Mouse (Mus musculus) neutrophil, adult 65 days (primary cell): ENCODE measurements around the gene Tnfaip8l1. TPM values are rescaled to one million over a fixed set of nuclear protein-coding genes. Genes with fewer than 3 reads are reported as not detected.

Experiments
- total RNA-seq: library from RNA; stranded (reverse); gene quantifications from 2 replicates; pipeline ENCODE4 v1.2.4, GENCODE M21; 2023

Tnfaip8l1 gene
- 0.76 and 1.0 TPM in 2 replicates for total RNA-seq

DNA sequence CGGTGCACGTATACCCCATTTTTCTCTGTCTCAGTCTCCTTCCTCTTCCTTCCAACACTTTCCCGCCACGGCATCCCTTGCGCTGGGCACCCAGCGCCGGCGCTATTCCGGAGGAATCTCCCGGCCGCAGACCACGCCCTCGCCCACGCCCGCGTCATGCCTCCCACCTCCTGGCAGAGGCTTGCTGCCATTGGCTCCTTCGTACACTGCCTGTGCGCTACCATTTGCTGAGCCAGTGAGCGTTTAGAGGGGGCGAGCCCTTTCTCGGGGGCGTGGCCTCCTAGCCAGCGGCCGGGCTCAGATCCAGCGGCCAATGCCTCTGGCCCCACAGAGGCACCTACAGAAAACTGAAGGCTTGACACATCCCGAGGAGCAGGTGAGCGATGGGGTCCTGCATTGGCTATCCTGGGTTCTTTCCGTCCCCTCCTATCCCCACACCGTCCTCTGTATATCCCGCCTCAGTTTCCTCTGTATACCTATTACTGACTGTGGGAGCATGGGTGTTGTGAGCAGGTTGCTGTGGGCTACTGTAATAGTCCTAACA, at the start of gene Tnfaip8l1:
Tnfaip8l1 (plus strand) TSS at position 247 of the 544 bp plus-strand sequence.

DNA sequence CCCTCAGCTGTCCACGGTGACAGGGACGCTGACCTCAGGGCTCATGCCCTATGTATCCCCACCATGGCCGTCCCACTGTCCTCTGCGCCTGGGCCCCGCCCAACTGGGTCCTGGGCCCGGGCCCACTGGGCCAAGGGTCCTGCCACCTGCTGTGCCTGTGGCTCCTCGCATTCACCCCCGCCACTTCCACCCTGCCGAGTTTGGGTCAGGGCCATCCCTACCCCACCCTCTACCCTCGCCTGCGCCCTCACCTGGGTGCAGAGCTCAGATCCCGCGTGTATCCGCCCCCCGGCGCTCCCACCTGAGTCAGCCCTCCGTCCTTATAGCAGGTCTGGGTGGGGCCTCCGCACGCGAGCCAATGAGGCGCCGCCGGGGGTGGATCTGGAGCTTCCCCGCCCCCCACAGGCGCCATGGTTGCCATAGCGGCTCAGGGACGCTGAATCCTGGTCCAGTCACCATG, 45.0 kb upstream of the Tnfaip8l1 start, which contains the start of gene Plin5:
Plin5 (minus strand) TSS at position 346 of the 460 bp plus-strand sequence.

DNA sequence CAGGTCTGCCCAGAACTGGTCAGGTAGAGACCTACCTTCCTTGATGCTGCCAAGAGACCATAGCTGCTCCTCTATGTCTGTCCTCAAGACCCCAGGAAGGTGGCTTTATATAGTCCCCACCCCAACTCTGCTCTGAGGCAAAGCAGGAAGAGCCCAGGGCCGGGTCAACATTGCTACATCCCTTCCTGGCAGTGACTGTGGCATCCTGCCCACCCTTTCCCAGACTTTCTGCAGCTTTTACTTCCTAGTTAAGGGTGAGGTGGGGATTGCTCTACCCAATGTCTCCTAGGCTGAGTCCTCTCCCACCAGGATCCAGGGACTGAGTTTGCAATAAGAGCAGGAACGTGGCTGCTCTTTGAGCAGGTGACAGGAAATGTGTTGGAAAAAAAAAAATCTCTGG, 40.5 kb upstream of the Tnfaip8l1 start, which contains the start of gene Lrg1:
Lrg1 (minus strand) TSS at position 176 of the 400 bp plus-strand sequence.

DNA sequence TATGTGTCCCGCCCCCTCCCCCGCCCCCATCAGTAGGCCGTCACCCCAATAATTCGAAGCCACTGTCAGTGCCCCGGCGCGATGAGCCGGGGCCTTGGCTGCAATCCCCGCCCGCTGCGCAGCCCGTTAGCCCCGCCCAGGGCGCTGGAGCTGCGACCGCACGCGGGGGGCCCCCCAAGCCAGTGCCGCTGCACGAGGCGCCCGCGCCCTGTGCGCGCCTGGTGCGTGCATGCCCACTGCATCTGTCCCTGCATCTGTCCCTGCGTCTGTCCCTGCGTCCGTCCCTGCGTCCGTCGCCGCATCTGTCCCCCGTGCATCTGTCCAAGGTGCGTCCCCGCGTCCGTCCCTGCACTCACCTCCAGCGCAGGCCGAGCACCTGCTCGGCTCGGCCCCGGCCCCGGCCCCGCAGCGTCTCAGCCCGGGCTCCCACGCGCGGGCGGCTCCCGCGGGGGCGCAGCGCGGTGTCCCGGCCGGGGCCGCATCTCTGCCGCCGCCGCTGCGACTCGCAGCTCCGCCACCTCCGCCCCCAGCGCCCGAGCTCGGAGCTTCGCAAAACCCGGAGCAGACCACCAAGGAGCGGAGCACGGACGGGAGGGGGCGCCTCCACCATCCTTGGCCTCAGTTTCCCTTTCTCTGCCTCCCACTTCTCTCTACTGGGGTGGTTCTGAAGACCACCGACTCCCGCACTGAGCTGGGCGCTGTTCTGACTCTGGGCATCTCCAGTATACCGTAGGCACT, 22.2 kb upstream of the Tnfaip8l1 start, which contains the start of gene Sema6b:
Sema6b (minus strand) TSS at position 486 of the 738 bp plus-strand sequence.

DNA sequence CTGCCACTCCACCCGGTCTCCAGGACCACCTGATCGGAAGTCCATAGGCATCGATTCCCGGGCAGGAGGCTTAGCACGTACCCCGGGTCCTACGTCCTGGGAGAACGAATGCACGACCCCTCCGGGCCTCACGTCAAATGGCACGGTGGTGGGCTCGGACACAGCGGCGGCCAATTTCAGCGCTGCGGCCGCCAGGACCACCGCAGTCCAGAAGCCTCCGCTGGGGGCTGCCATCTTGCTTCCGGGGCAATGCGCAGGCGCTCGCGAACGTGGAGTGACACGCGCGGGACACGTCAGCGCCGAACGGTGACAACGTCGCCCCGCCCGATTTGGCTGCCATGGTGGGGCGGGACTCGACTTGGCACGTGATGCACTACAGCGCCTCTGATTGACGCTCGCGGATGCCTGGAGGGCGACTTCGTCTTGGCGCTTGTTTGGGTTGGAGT, 21.4 kb downstream of the Tnfaip8l1 start, which contains the start of gene Mydgf:
Mydgf (minus strand) TSS at position 263 of the 446 bp plus-strand sequence.

DNA sequence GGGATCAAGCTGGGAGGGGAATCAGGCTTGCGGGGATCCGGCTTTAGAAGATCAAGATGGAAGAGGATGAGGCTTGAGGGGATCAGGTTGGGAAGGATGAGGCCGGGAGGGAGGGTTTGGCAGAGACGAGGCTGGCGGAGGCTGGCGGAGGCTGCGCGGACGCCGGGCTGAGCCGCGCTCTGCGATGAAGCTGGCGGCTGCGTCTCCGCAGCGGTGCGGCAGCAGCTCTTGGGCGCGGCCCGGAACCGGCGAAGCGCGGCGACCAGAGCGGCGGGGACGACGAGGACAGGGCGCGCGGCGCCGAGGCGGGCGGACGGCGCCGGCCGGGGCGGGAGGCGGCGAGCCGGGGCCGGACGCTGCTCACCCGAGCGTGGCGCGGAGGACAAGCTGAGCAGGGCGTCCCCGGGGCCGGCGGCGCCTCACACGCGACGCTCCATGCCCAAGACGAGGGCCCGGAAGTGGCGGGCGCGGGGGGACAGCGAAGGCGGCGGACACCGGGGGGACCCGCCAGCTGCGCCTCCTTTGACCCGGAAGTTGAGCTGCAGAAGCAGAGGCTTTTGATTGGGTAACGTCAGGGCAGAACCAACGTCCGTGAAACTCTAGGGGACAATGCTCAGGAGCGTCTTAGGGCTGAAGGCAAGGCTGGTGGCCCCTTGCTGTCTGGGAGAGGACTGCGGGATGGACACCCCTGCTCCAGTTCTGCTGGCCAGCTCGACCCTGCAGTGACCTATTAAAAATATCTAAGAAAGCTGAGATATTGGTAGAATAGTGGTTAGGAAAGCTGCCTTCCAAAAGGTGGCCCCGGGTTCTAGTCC, 56.3 kb downstream of the Tnfaip8l1 start, which contains the start of gene Dpp9:
Dpp9 (minus strand) TSS at position 529 of the 815 bp plus-strand sequence.

Other genes starting within 250 kb of the Tnfaip8l1 start
- gene Zfp119b, start 213.0 kb upstream of the Tnfaip8l1 start, total RNA-seq, result 5.1 and 5.3 TPM in 2 replicates
- gene Ebi3, start 209.8 kb upstream of the Tnfaip8l1 start, total RNA-seq, result 161 and 166 TPM in 2 replicates
- gene Yju2, start 203.4 kb upstream of the Tnfaip8l1 start, total RNA-seq, result 26.9 and 29.0 TPM in 2 replicates
- 1.9 and 3.7 TPM in 2 replicates for gene Shd, start 192.0 kb upstream of the Tnfaip8l1 start, total RNA-seq
- gene Fsd1, start 176.0 kb upstream of the Tnfaip8l1 start, total RNA-seq, result not detected in 2 replicates
- 1.1 and 2.1 TPM in 2 replicates for gene Stap2, start 156.9 kb upstream of the Tnfaip8l1 start, total RNA-seq
- 29.5 and 35.2 TPM in 2 replicates for gene Mpnd, start 156.8 kb upstream of the Tnfaip8l1 start, total RNA-seq
- 56.4 and 58.3 TPM in 2 replicates for gene Sh3gl1, start 125.8 kb upstream of the Tnfaip8l1 start, total RNA-seq
- 15.4 and 20.6 TPM in 2 replicates for gene Chaf1a, start 122.0 kb upstream of the Tnfaip8l1 start, total RNA-seq
- gene Ubxn6, start 87.4 kb upstream of the Tnfaip8l1 start, total RNA-seq, result 34.6 and 43.8 TPM in 2 replicates
- gene Hdgfl2, start 82.8 kb upstream of the Tnfaip8l1 start, total RNA-seq, result 39.1 and 57.9 TPM in 2 replicates
- gene Plin4, start 52.7 kb upstream of the Tnfaip8l1 start, total RNA-seq, result 0.27 and 0.44 TPM in 2 replicates
- 0.60 and 0.84 TPM in 2 replicates for gene Plin5, start 44.9 kb upstream of the Tnfaip8l1 start, total RNA-seq
- gene Lrg1, start 40.5 kb upstream of the Tnfaip8l1 start, total RNA-seq, result 220 and 249 TPM in 2 replicates
- 4.8 and 5.1 TPM in 2 replicates for gene Sema6b, start 22.1 kb upstream of the Tnfaip8l1 start, total RNA-seq
- 27.1 and 28.7 TPM in 2 replicates for gene Mydgf, start 21.4 kb downstream of the Tnfaip8l1 start, total RNA-seq
- 27.9 and 33.7 TPM in 2 replicates for gene Dpp9, start 56.4 kb downstream of the Tnfaip8l1 start, total RNA-seq
- 9.7 and 13.8 TPM in 2 replicates for gene Fem1a, start 94.3 kb downstream of the Tnfaip8l1 start, total RNA-seq
- 11.1 and 13.8 TPM in 2 replicates for gene Ticam1, start 114.3 kb downstream of the Tnfaip8l1 start, total RNA-seq
- 38.7 and 42.7 TPM in 2 replicates for gene Plin3, start 130.4 kb downstream of the Tnfaip8l1 start, total RNA-seq
- gene Arrdc5, start 137.8 kb downstream of the Tnfaip8l1 start, total RNA-seq, result not detected in 2 replicates
- gene Uhrf1, start 140.8 kb downstream of the Tnfaip8l1 start, total RNA-seq, result 92.2 and 99.1 TPM in 2 replicates
- gene Kdm4b, start 163.6 kb downstream of the Tnfaip8l1 start, total RNA-seq, result 15.9 and 22.0 TPM in 2 replicates